Mouse (Mus musculus) hindbrain, embryonic 16.5 days (tissue): ENCODE measurements around the gene Usp35. TPM values are rescaled to one million over a fixed set of nuclear protein-coding genes. Genes with fewer than 3 reads are reported as not detected.
A peak's percentile ranks its signal among the peaks of the same experiment; 100 is the strongest.

Source experiments
- ATAC-seq: fragments of 200-750 bp; cut with Nextera tagmentation; 2 replicates; pipeline ENCODE4 v1.8.0; 2017; ENCODE audit warnings: moderate TSS enrichment, moderate library complexity
- H3K27ac ChIP-seq: fragments of 300-500 bp; sonication (generic); 2 replicates; pipeline ENCODE4 v1.5.1; 2014; ENCODE audit warnings: low read depth, mild to moderate bottlenecking, control low read depth, low read length, moderate library complexity
- H3K27me3 ChIP-seq: fragments of 300-500 bp; sonication (generic); replicated peaks from 2 replicates; pipeline ENCODE4 v1.6.1; 2014; ENCODE audit warnings: low read length; ENCODE audit not compliant: control insufficient read depth, insufficient read depth
- H3K36me3 ChIP-seq: fragments of 300-500 bp; sonication (generic); 2 replicates; pipeline ENCODE4 v1.6.1; 2014; ENCODE audit warnings: mild to moderate bottlenecking, low read length, moderate library complexity, mixed read lengths; ENCODE audit not compliant: control insufficient read depth, insufficient read depth
- H3K4me1 ChIP-seq: fragments of 300-500 bp; sonication (generic); 2 replicates; pipeline ENCODE4 v1.6.1; 2014; ENCODE audit warnings: low read depth, low read length; ENCODE audit not compliant: control insufficient read depth, insufficient read depth
- H3K4me2 ChIP-seq: fragments of 300-500 bp; sonication (generic); 2 replicates; pipeline ENCODE4 v1.6.1; 2014; ENCODE audit warnings: mild to moderate bottlenecking, low read length, control low read depth, moderate library complexity
- H3K4me3 ChIP-seq: fragments of 300-500 bp; sonication (generic); 2 replicates; pipeline ENCODE4 v1.5.1; 2014; ENCODE audit warnings: mild to moderate bottlenecking, low read length, control low read depth, moderate library complexity
- H3K9ac ChIP-seq: fragments of 300-500 bp; sonication (generic); 2 replicates; pipeline ENCODE4 v1.6.1; 2014; ENCODE audit warnings: low read depth, mild to moderate bottlenecking, control low read depth, low read length, moderate library complexity
- H3K9me3 ChIP-seq: fragments of 300-500 bp; sonication (generic); 2 replicates; pipeline ENCODE4 v1.6.1; 2014; ENCODE audit warnings: mild to moderate bottlenecking, low read length, moderate library complexity; ENCODE audit not compliant: control insufficient read depth
- WGBS: fragments of 180-500 bp; shearing (Covaris S2); extraction: QIAGEN DNeasy Blood & Tissue Kit; methylation state at CpG from one replicate; pipeline ENCODE4 v1.1.7; 2014; 5-methylcytosine and 5-hydroxymethylcytosine counted together
- polyA plus RNA-seq: library from polyadenylated mRNA; unstranded; fragments of >200 nt; fragmentation: Nextera tagmentation; extraction: Ambion mirVana; gene quantifications from 2 replicates; pipeline ENCODE4 v1.2.1, GENCODE M21; 2015

Gene Usp35
- polyA plus RNA-seq, 1 experiment from 2014 or later = 3.0 TPM

DNA sequence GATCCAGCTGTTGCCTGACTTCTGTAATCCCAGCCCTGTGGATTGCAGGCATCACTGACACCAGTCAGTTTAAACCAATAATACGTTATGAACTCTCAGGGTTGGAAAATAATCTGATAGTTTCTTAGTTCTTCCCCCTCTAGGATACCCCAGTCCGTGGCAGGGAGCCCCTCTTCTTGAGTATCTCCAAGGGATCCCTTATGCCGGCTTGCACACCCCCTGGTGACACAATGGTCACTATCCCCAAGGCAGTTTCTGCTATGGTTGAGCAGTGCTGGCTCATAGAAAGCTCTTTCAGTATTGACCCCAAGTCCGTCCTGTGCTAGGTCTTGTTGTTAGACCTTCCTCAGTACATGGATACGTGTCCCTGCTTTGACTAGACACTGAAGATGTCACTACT, 17.0 kb upstream of the Usp35 start:
- 83% methylated on average over 5 of the region's 5 CpGs for WGBS
- H3K4me1 ChIP-seq = peaks cover 11% of the 10 kb centered on the region
- ATAC-seq = no peak
- H3K9me3 ChIP-seq = no peaks in the 10 kb centered on the region
- H3K4me3 ChIP-seq = no peak overlapping the region
- no peak overlapping the region for H3K27ac ChIP-seq
- peaks cover 3% of the 10 kb centered on the region for H3K36me3 ChIP-seq
- H3K4me2 ChIP-seq = no peak overlapping the region
- no peaks in the 10 kb centered on the region for H3K27me3 ChIP-seq
- H3K9ac ChIP-seq = no peak overlapping the region

DNA sequence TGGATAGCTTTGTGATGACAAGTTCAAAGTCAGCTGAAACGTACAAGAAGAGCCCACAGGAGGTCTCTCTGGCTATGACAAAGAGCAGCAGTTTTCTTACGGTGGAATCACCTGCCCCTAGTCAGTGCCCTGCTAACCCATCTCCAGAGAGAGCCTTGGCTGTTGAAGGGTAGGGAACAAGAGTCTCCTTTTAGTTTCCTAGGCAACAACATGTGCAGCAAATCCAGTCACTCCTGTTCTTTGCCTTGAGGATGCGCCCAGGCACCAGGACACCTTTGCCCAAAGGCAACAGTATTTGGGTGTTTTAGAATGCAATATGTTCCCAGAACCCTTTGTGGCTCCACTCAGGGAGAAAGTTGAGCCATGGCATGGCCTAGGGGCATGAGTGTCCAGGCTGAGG, 16.5 kb upstream of the Usp35 start:
- Histone ChIP-seq H3K27ac (no peak overlapping the region), H3K4me2 (no peak overlapping the region), H3K4me3 (no peak overlapping the region), H3K9ac (no peak overlapping the region), H3K36me3 (peaks cover 3% of the 10 kb centered on the region), H3K4me1 (peaks cover 11% of the 10 kb centered on the region), H3K27me3 (no peaks in the 10 kb centered on the region), H3K9me3 (no peaks in the 10 kb centered on the region)
- WGBS = 85% methylated on average over 3 of the region's 3 CpGs
- no peak for ATAC-seq

DNA sequence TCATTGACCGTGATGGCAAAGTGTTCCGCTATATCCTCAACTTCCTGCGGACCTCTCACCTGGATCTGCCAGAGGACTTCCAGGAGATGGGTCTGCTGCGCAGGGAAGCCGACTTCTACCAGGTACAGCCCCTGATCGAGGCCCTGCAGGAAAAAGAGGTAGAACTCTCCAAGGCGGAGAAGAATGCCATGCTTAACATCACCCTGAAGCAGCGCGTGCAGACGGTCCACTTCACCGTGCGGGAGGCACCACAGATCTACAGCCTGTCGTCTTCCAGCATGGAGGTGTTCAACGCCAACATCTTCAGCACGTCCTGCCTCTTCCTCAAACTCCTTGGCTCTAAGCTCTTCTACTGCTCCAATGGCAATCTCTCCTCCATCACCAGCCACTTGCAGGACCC, 15.6 kb upstream of the Usp35 start:
- Histone ChIP-seq H3K4me3 (no peak overlapping the region), H3K27me3 (no peaks in the 10 kb centered on the region), H3K4me1 (peaks cover 11% of the 10 kb centered on the region), H3K27ac (no peak overlapping the region), H3K36me3 (peaks cover 3% of the 10 kb centered on the region), H3K4me2 (no peak overlapping the region), H3K9me3 (no peaks in the 10 kb centered on the region), H3K9ac (no peak overlapping the region)
- 97% methylated on average over 15 of the region's 15 CpGs for whole genome bisulfite sequencing
- no peak for ATAC-seq

DNA sequence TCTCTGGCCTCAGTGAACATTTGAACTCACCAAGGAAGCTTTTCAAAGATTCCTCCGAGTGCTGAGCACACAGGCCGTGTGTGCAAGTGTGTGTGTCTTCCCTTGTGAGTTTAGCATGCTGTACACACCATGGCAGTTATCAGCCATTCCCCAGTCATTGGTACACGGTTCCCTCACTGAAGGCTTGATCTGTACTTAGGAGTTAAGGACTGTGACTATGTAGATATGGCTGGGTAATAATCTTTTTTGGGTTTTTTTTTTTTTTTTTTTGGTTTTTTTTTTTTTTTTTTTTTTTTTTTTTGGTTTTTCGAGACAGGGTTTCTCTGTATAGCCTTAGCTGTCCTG, 15.0 kb upstream of the Usp35 start:
- H3K27ac ChIP-seq = no peak overlapping the region
- no peaks in the 10 kb centered on the region for H3K27me3 ChIP-seq
- peaks cover 11% of the 10 kb centered on the region for H3K4me1 ChIP-seq
- H3K9ac ChIP-seq = no peak overlapping the region
- no peak for ATAC-seq
- H3K9me3 ChIP-seq = no peaks in the 10 kb centered on the region
- H3K36me3 ChIP-seq = peaks cover 3% of the 10 kb centered on the region
- H3K4me3 ChIP-seq = no peak overlapping the region
- 75% methylated on average over 3 of the region's 4 CpGs for WGBS
- H3K4me2 ChIP-seq = no peak overlapping the region

DNA sequence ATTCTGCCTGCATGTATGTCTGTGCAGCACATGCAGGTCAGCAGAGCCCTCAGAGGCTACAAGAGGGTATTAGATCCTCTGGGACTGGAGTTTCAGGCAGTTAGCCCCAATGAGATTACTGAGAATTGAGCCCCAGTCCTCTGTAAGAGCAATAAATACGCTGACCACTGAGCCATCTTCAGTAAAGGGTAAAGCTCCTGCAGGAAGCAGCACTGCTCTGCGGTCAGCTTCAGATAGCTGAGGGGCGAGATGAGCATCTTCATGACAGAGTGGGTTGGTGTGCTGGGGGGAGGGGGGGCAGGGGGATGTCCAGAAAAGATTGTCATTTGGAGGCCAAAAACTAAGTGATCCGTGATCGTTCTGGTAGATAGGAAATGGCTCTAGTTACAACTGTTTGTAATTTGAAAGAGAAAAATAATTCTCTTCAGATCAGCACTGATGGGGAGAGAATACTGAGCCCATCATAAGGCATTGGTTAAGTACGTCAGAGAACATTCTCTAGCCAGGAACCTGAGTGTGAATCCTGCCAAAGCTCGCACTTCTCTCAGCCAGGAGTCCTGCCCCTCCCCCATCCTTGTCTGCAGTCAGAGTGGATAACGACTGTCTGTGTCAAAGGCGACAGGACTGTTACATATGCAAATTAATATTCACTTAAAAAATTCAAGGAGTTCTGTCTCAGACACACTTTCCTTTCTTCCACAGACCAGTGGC, 14.4 kb upstream of the Usp35 start:
- Histone ChIP-seq H3K9ac (no peak overlapping the region), H3K36me3 (peaks cover 3% of the 10 kb centered on the region), H3K27ac (peak overlapping the region; percentile 25; the same call in 1 of the 2 replicates), H3K4me1 (peaks cover 11% of the 10 kb centered on the region), H3K9me3 (no peaks in the 10 kb centered on the region), H3K27me3 (no peaks in the 10 kb centered on the region), H3K4me2 (no peak overlapping the region), H3K4me3 (no peak overlapping the region)
- no peak for ATAC-seq
- 64% methylated on average over 9 of the region's 9 CpGs for WGBS

DNA sequence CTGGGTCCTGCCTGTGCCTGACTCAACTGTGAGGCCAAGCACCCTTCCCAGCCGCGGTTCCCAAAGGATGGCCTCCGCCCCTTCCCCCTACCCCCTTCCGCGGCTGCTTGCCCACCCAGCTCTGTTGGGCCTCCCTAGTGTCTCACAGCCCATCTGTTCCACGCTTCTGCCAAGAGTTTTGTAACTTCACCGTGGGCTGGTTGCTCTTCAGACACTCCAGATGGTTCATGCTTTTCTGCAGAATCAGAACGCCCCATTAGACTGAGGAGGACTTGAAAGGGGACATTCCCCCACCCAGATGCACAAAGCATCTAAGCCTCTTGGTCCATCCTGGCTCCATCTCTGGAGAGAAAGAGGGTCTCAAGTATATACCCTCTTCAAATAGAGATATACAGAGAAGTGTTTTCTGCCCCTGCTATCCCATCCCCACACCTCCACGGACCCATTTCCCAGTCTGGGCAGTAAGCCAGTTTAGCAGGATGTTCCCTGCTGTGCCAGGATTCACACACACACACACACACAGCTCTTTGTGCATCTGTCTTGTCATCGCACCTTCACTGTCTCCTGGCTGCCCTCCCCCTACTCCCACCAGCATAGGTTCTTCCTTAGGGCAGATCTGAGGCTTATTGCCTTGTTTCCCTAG, 13.5 kb upstream of the Usp35 start:
- WGBS = 47% methylated on average over 10 of the region's 10 CpGs
- Histone ChIP-seq H3K36me3 (peaks cover 3% of the 10 kb centered on the region), H3K9ac (no peak overlapping the region), H3K27me3 (no peaks in the 10 kb centered on the region), H3K27ac (peak overlapping the region; percentile 25), H3K4me1 (peaks cover 11% of the 10 kb centered on the region), H3K4me3 (no peak overlapping the region), H3K4me2 (no peak overlapping the region), H3K9me3 (no peaks in the 10 kb centered on the region)
- peak; percentile 81 for ATAC-seq

DNA sequence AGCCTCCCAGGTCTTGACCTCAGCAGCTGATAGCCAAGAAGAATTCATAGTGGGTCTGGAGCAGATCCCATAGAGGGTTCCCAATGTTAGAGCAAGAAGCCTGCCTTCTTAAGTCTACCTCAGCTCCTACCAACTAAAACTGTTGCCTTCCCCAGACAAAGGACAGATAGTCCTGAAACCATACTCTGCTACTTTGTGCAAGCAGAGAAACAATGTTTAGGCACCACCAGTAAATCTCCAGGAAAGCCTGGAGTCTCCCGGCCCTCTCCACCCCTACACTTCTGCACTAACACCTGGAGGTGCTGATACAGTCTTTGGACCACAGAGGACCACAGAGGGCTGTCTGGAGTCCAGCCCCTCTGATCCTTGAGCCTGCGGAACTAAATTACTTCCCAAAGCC, 12.8 kb upstream of the Usp35 start:
- Histone ChIP-seq H3K27me3 (no peaks in the 10 kb centered on the region), H3K4me3 (no peak overlapping the region), H3K36me3 (peaks cover 3% of the 10 kb centered on the region), H3K4me1 (peaks cover 11% of the 10 kb centered on the region), H3K4me2 (no peak overlapping the region), H3K9ac (no peak overlapping the region), H3K27ac (no peak overlapping the region), H3K9me3 (no peaks in the 10 kb centered on the region)
- 91% methylated on average over 2 of the region's 2 CpGs for WGBS
- ATAC-seq = no peak

DNA sequence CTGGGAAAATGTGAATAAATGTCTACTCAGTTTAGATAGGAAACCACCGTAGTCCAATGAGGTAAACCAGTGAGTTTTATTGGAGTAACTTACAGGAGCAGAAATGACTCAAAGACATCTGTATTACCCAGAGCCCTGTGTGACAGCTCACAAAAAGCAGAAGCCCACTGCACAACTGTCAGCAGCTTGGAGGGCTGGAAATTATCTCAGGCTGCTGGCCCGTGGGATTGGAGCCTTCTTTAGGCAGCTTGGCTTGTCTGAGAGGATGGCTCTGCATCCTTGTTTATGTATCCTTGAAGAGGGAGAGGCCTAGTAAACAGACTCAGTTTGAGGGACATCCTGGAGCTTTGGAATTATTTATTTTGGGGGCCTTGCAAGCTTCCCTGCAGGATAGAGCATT, 11.1 kb upstream of the Usp35 start:
- H3K36me3 ChIP-seq = peaks cover 3% of the 10 kb centered on the region
- H3K9ac ChIP-seq = no peak overlapping the region
- no peak for ATAC-seq
- no peak overlapping the region for H3K4me3 ChIP-seq
- peaks cover 11% of the 10 kb centered on the region for H3K4me1 ChIP-seq
- H3K9me3 ChIP-seq = no peaks in the 10 kb centered on the region
- H3K4me2 ChIP-seq = no peak overlapping the region
- 85% methylated on average over 2 of the region's 2 CpGs for WGBS
- no peaks in the 10 kb centered on the region for H3K27me3 ChIP-seq
- H3K27ac ChIP-seq = no peak overlapping the region

DNA sequence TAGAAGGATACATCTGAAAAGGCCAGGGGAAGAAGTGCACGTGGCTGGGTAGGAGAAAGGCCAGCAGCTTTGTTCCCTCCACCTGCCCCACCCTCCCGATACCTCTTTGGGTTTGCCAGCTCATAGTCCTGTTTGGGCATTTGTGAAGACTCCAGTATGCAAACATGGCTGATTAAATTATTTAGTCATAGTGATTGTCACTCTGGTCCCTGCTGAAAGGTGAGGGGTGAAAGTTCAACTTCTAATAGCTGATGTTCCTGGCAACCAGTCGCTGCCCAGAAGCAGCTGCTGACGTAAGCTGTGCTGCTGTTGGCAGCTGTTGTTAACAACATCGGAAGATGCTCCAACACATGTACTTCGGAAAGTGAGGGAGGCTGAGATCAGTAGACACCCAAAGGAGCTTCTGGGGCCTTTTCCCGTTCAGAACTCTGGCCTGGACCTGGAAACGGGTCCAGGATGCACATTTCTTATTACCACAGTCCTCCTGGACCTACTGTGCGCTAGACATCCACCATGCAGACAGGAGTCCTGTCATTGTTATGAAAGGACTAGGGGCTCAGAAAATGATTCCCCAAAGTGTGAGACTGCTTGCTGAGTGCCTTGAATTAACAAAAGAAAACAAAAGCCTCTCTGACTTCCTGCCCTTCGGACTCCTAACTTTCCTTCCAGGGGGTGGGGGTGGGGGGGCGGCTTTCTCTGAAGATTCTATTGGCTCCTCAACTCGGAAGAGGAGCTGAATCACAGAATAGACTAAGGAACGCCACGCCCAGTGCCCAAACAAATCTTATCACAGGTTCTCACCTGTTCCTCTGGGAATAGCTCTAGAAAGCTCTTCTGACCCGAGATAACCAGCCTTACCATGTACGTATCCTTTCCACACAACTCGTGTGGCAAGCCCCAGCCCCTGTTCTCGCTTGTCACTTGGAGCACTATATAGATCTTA, 9.4 kb upstream of the Usp35 start:
- 66% methylated on average over 18 of the region's 18 CpGs for WGBS
- Histone ChIP-seq H3K27ac (no peak overlapping the region), H3K36me3 (no peaks in the 10 kb centered on the region), H3K9ac (no peak overlapping the region), H3K4me1 (peaks cover 11% of the 10 kb centered on the region), H3K9me3 (no peaks in the 10 kb centered on the region), H3K27me3 (no peaks in the 10 kb centered on the region), H3K4me3 (no peak overlapping the region), H3K4me2 (no peak overlapping the region)
- no peak for ATAC-seq
